Mouse (Mus musculus) brain, embryonic 14.5 days (tissue): ENCODE measurements around the gene Alkbh6.

Experiments used
- CTCF ChIP-seq: fragments of 200-500 bp; IDR thresholded peaks from 2 replicates; pipeline ENCODE4 v1.5.1; 2012; ENCODE audit warnings: inconsistent platforms, mild to moderate bottlenecking, moderate library complexity, borderline replicate concordance; ENCODE audit not compliant: insufficient read depth, insufficient read length; ENCODE audit errors: extremely low read depth
- POLR2A ChIP-seq: fragments of 200-500 bp; IDR thresholded peaks from 2 replicates; pipeline ENCODE4 v1.6.1; 2012; ENCODE audit warnings: mild to moderate bottlenecking, inconsistent platforms, borderline replicate concordance; ENCODE audit not compliant: poor library complexity, insufficient read depth, insufficient read length, severe bottlenecking; ENCODE audit errors: extremely low read depth

GRCm38 (mm10) chr7:30269641-30270040 lies 38.9 kb upstream of the Alkbh6 start:
- TF ChIP-seq CTCF = no peak
- TF ChIP-seq POLR2A = no peak
